Mouse (Mus musculus) spleen, postnatal 36 days (tissue): ENCODE measurements around the gene Hyou1.
A peak's percentile ranks its signal among the peaks of the same experiment; 100 is the strongest.
"Not testable (repeated sequence)": the region's sequence is repeated elsewhere in the genome, so short reads cannot be mapped to it uniquely, and the experiment has no call there.

Experiments used
- DNase-seq, 2 experiments: peaks; one replicate each; pipeline ENCODE4 v3.0.0; 2022; ENCODE audit warnings: low spot score in 2 of 2, mixed read lengths in 1 of 2

Hyou1 gene

DNA sequence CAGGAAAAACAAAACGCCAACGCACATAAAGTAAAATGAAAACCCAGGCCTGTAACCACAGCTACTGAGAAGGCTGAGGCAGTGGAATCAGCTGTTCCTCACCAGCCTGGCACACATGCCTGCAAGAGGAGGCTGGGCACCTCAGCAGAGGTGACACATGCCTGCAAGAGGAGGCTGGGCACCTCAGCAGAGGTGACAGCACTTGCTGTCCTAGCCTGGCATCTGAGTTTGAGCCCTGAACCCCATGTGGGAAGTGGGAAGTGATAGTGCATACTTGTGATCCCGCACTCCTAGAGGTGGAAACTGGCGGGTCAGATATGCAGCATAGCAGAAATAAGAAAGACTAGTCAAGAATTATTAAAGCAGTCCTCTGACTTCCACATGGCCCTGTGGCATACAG, 27.9 kb upstream of the Hyou1 start:
- no peak for DNase-seq

DNA sequence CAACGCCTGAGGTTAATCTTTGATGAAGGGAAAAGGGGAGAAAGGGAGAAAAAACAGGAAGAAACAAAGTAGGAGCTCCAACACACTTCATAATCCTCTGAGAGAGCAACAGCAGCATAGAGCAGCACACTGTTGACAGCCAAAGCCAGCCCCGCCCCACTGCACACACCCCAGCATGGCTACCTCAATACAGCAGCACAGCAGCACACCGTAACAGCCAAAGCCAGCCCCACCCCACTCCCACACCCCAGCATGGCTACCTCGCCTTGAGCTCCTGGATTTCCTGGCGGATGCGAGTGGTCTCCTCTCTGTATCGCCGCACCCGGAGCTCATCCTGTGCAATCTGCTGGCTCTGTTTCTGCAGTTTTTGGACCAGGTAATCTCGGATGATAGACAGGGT, 27.0 kb upstream of the Hyou1 start:
- DNase-seq = no peak

DNA sequence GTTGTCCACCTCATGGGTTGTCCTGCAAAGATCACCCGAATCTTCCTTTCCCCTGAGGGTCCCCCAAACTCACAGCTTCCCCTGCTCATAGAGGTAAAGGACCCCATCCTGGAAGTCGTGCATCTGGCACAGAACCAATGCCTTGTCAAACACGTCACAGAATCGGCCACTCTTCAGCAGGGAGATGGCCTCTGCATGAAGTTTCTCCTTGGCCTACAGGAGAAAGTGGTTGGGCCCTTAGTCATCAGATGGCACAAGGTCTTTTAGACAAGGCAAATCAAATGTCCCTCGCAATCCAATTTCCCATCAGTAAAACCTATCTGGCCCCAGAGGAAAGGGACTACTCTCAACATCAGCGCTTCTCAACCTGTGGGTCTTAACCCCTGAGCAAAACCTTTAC, 26.1 kb upstream of the Hyou1 start:
- DNase-seq = no peak

DNA sequence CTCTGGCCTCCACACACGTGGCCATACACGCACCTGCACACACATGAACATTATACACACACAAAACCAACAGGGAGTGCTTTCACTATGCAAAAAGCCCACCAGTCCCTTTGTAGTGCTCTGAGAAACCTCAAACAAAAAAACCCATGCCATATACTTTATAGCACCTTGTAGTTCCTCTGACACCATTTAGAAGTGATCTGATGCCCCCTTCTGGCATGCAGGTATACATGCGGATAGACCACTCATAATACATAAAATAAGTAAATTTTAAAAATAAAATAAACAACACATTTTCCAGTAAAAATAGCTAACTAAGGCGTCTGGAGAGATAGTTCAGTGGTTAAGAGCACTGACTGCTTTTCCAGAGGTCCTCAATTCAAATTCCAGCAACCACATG, 22.1 kb upstream of the Hyou1 start:
- DNase-seq = peak in 1 of 2 experiments; percentile 53

DNA sequence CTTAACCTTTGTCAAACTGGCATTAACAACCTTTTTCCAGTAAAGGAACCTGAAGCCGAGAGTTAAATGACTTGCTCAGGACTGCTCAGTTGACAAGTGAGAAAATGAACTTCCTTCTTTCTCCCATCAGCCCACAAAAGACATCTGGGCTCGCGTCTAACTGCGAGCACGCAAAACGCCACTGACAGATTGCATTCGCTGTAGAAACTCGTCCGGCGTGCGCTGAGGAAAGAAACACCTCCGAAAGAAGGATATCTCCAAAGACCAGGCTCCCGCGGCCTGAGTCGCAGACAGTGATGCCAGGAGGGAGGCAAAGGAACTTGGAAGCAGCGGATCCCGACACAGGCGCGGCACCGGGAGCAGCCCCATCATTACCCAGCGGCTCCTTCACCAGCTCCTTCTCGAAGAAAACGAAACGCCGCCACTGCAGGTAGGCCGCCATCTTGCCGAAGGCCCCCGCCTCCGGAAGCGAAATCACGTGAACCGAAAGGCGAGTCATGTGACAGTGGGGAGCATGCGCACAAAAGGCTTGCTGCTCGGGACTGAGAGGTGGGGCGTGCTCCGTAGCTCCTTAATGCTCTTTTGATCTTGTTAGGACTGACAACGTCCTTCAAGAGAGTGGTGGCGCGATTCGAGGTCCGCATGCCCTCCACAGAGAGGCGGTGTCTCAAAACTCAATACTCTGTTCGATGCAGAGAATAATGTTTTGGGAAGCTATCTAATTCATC, 17.9 kb upstream of the Hyou1 start, which contains the start of gene Vps11:
Vps11 (minus strand) TSS at position 481 of the 728 bp plus-strand sequence.
- DNase-seq = peak; percentile 94 to 95

DNA sequence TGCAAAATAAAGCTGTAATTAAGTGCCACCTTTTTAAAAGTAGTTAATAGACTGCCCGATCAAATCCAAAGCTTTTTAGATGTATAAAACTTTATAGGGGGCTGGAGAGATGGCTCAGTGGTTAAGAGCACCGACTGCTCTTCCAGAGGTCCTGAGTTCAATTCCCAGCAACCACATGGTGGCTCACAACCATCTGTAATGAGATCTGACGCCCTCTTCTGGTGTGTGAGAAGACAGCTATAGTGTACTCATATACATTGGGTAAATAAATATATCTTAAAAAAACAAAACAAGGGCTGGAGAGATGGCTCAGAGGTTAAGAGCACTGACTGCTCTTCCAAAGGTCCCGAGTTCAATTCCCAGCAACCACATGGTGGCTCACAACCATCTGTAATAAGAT, 17.4 kb upstream of the Hyou1 start:
- DNase-seq = not testable (repeated sequence)

DNA sequence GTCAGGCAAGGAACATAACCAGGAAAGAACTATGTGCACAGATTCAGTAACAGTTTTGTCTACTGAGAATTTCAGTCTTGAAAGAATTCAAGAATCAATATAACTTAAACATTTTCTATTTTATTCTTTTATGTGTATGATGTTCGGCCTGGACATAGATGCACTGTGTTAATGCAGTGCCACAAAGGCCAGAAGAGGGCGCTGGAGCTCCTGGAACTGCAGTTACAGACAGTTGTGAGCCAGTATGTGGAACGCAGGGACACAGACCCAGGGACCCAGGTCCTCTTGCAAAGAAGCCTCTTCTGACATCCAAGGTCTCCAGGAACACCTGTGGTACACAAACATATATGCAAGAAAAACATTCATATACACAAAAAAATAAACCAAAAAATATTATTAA, 14.8 kb upstream of the Hyou1 start:
- no peak for DNase-seq

DNA sequence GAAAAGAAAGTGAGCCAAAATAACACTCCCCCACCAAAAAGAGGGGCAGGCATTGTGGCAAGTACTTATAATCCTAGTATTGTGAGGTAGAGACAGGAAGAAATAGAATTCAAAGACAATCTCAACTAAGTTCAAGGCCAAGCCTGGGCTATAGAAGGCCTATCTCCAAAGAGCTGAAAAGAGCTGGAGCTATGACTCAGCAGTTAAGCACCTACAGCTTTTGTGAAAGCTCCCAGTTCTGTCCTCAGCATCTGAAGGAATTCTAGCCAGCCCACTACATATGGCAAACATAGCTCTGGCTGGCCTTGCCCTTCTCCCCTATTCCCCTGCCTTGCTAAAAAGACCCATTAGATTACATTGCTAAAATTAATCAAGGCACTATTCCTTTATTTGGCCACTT, 5.9 kb upstream of the Hyou1 start:
- no peak for DNase-seq

DNA sequence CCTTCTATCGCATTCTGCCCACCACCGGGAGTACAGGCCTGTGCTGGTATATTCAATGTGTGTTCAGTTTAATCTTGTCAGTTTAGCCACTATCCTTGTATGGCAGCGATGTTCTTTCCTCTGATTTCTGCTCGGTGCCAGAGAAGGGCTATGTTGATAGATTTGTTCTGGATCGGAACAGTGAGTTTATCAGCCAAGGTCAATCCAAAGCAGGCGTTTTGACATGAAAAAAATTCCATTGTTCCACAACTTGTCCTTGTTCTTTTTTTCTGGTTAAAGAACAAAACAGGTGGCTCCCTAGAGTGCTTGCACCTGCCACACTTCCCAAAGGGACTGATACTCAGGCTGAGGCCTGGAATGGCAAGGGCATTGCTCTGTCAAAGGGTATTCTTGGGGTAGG, 3.1 kb upstream of the Hyou1 start:
- DNase-seq = no peak

DNA sequence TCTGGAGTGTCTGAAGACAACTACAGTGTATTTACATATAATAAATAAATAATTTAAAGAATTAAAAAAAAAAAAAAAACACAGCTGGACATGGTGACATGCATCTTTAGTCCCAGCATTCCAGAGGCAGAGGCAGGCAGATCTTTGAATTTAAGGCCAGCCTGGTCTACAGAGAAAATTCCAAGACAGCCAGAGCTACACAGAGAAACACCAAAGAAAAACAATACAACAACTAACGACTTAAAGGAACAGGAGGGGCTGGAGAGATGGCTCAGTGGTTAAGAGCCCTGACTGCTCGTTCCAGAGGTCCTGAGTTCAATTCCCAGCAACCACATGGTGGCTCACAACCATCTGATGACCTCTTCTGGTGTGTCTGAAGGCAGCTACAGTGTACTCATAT, 2.0 kb upstream of the Hyou1 start:
- not testable (repeated sequence) for DNase-seq

DNA sequence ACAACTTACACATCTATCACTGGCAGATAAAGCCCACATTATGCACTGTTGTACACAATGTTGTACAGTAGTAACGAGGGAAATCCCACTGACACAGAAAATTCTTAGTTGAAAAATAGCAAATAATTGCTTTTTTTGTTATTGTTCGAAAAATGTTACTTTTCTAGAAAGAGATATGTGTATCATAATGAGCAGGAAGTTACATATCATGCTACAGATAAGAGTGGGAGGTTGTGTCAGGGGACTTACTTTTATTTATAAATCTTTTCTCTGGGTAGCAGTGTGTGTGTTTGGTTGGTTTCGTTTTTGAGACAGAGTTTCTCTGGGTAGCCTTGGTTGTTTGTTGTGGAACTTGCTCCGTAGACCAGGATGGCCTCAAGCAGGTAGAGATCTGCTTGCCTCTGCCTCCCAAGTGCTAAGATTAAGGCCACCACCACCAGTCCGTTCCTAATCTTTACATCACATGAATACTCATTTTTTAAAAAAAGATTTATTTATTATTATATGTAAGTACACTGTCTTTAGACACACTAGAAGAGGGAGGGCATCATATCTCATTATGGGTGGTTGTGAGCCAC, 1.0 kb upstream of the Hyou1 start:
- no peak for DNase-seq

DNA sequence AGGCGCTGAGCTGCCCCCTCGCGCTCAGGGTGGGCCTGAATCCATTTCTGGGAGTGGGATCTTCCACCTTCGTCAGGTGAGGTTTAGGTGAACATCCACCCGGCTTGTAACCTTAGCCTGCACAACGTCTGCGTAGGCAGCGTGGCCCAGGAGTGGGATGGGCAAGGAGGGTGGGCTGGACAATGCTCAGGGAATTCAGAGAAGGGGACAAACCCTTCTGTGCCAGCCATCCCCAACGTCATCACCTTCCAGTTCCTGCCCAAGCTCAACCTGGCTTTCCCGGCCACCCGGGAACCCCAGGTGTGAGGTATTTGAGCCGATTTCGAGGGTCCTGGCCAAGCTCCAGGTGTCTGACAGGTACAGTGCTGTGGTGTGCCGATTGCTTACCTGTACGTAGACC, 572 bp downstream of the Hyou1 start:
- no peak for DNase-seq

DNA sequence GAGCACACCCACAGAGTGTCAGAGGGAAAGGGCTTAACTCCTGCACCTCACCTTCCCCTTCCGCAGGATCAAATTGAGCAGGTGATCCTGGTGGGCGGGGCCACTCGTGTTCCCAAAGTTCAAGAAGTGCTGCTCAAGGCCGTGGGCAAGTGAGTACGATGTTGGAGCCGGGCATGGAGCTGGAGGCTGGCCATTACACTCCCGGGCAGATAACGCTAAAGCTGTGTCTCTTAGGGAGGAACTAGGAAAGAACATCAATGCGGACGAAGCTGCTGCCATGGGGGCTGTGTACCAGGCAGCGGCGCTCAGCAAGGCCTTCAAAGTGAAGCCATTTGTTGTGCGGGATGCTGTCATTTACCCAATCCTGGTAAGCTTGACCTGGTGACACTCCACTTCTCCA, 5.3 kb downstream of the Hyou1 start:
- DNase-seq = no peak

DNA sequence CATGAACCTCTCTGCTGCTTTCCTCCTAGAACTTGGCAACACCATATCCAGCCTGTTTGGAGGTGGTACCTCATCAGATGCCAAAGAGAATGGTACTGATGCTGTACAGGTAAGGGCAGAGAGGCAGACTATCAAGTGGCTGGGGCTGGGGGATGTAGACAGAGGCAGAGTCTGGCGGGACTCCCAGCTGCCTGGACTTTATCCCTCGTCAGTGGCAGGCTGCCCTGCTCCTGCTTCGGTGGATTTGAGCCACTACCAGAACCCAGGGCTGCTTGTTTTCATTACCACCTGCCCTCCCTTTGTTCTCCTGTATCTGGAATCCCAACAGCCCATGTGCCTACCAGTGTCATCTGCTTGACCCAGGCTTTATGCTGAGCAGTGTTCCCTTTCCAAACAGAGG, 7.9 kb downstream of the Hyou1 start:
- DNase-seq = no peak

DNA sequence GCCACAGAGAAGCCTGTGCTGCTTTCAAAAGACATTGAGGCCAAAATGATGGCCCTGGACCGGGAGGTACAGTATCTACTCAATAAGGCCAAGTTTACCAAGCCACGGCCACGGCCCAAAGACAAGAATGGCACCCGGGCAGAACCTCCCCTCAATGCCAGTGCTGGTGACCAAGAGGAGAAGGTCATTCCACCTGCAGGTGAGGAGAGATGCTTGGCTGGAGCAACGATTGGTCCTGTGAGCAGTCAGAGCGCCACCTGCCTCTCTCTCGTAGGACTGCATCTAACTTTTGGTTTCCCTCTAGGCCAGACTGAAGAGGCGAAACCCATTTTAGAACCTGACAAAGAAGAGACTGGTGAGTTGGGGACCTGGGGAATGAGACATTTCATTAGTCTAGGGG, 10.0 kb downstream of the Hyou1 start:
- peak; percentile 29 to 48 for DNase-seq

DNA sequence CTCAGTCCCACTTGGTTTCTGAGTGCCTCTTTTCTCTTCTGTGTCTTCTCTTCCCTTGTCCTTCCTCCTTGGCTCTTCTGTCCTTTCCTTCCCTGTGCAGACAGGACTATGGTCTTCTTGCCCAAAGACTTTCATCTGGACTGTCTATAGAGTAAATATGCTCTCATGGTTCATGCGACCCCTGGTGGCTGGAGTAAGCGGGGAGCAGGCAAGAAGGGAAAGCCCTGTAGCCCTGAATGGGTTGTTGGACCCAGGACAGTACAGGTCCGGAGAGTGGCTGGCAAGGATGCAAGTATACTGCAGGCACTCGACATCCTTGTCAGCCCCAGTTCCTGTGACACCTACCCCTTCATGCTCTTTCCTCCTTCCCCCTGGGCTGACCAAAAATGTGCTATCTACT, 12.2 kb downstream of the Hyou1 start:
- peak; percentile 65 to 74 for DNase-seq

DNA sequence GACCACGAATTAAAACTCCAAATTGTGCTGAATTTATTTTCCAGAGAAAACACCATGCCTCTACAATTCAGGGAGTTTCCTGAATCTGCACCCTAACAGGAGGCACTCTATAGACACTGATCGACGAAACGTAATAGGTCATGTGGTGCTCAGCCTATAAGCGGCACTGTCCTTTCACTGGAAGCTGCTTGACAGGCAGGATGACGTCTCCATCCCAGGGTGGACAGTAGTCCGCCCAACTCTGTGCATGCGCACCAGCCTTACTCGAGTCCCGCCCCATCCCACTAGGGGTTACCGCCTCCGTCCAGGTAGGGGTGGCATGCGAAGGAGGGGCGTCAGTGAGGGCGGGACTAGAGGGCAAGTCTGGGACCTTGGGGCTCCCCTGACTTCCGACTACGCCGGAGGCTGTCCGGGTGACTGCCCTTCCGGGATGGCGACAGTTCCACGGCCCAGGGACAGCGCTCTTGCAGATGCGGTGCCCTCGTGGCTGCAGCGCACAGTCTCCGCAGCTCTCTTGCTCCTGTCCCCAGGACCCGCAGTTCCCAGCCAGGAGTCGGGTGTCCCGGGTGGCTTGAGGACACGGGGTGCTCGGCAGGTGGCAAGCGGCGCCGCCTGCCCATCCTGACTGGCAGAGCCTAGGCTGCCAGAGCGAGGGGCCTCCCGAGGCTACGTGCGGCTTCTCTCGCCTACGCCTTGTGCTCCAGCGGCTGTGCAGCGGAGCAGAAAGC, 17.6 kb downstream of the Hyou1 start, which contains the start of gene Slc37a4:
Slc37a4 (plus strand) TSS at position 169 of the 728 bp plus-strand sequence.
- DNase-seq = peak; percentile 98

DNA sequence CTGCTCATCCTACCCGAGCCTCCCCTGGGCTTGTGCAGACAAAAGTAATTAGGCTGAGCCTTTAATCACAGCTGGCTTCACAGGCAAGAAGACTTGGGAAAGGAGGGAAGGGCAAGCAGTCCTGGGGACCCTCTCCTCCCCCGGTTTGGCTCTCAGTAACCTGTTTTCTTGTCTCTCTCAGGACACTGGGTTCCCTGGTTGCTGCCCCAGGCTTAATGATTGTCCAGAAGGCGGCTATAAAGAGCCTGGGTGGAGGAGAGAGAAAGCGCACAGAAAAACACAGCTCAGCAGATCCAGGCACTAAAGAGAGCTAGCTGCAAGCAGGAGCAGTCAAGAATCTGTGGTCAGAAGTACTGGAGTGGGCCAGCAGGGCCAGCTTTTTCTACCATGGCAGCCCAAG, 18.8 kb downstream of the Hyou1 start:
- DNase-seq = no peak

DNA sequence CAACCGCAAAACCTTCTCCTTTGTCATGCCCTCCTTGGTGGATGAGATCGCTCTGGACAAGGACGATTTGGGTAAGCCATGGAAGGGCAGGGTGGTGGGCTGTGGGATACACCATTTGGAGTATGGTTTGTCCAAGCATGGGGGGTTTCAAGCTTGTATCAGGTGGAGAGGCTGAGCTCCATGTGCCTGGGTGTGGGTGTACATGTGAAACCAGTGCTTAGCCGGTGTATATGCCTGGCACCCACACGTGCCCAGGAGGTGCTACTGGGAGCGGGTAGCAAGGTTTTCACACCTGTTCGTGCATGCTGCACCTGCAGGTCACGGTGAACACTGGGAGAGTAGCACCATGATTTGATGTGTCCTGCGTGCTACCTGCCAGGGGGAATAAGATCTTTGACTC, 19.3 kb downstream of the Hyou1 start:
- DNase-seq = no peak

DNA sequence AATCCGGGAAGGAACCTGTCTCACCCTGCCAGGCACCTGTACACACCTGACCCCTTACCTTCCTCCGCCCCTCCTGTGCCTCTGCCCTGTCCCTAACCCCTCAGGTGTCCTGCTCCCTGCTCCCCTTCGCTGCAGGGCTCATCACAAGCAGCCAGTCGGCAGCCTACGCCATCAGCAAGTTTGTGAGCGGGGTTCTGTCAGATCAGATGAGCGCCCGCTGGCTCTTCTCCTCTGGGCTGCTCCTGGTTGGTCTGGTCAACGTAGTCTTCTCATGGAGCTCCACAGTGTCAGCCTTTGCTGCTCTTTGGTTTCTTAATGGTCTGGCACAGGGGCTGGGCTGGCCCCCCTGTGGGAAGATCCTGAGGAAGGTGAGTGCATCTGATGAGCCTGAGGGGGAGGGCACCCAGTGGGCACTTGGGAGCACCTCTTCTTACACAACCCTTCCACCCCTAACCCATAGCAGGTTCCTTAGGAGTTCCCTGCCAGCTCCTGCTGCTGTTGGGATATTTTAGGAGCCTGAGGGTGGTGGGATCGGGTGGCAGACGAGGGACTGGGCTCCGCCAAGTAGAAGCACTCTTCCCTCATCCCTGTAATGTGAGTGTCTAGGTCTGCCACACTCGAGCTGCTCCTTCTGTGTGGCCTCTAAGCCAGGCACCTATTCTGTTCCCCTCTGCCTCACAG, 20.0 kb downstream of the Hyou1 start:
- DNase-seq = no peak

DNA sequence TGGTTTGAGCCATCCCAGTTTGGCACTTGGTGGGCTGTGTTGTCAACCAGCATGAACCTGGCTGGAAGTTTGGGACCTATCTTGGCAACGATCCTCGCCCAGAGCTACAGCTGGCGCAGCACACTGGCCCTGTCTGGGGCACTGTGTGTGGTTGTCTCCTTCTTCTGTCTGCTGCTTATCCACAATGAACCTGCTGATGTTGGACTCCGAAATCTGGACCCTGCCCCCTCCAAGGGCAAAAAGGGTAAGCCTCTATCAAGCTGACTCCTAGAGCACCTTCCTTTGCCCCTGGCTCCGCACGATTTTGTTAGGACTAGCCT, 20.5 kb downstream of the Hyou1 start:
- DNase-seq = no peak

DNA sequence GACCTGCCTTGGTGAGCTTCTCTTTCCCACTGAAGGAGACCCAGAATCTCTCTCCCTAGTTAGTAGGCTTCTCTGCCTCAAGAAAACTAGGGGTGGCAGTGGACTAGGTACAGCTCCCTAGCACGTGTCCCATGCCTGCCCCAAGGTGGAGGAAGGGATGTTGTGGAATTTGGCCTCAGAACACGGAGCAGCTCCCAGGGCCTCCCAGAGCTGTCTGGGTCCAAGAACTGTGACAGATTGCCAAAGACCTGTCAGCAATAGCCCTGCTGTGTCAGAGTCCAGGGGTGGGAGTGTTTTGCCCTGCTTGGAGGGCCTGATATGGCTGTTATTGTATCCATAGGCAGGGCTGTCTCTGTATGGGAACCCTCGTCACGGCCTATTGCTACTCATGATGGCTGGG, 21.8 kb downstream of the Hyou1 start:
- no peak for DNase-seq

DNA sequence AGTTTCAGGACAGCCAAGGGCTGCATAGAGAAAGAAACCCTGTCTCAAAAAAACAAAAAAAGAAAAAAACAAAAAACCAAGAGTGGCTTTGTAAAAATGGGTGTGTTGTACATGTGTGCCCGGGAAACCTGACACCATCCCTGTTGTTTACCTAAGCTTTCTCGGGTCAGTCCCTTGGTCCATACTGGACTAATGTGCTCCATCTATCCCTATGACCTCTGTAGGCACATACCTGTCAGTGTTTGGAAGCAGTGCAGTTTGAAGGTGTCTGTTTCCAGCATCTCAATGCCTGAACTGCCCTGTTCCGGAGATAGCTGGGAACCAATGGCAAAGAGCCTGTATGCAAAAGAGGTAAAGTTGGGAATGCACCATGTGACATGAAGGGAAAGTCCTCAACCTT, 25.7 kb downstream of the Hyou1 start:
- no peak for DNase-seq
